Mouse (Mus musculus) lung, embryonic 15.5 days (tissue): ENCODE data around the gene Ninl. TPM values are rescaled to one million over a fixed set of nuclear protein-coding genes. Genes with fewer than 3 reads are reported as not detected.
"Not testable (repeated sequence)": the region's sequence is repeated elsewhere in the genome, so short reads cannot be mapped to it uniquely, and the experiment has no call there.

Experiments
- ATAC-seq: fragments of 200-750 bp; cut with Nextera tagmentation; 2 replicates; pipeline ENCODE4 v1.8.0; 2017; ENCODE audit warnings: moderate number of reproducible peaks, borderline replicate concordance; ENCODE audit not compliant: low FRiP score, low TSS enrichment; ENCODE audit errors: extremely low read depth
- H3K27ac ChIP-seq: fragments of 300-500 bp; sonication (generic); 2 replicates; pipeline ENCODE4 v1.5.1; 2015; ENCODE audit warnings: moderate library complexity, mild to moderate bottlenecking, inconsistent platforms
- H3K27me3 ChIP-seq: fragments of 300-500 bp; sonication (generic); 2 replicates; pipeline ENCODE4 v1.6.1; 2015; ENCODE audit warnings: inconsistent platforms
- H3K36me3 ChIP-seq: fragments of 300-500 bp; sonication (generic); 2 replicates; pipeline ENCODE4 v1.6.1; 2015; ENCODE audit warnings: inconsistent platforms
- H3K4me1 ChIP-seq: fragments of 300-500 bp; sonication (generic); 2 replicates; pipeline ENCODE4 v1.6.1; 2015; ENCODE audit warnings: inconsistent platforms
- H3K4me2 ChIP-seq: fragments of 300-500 bp; sonication (generic); 2 replicates; pipeline ENCODE4 v1.6.1; 2015; ENCODE audit warnings: inconsistent platforms, mild to moderate bottlenecking, moderate library complexity
- H3K4me3 ChIP-seq: fragments of 300-500 bp; sonication (generic); 2 replicates; pipeline ENCODE4 v1.5.1; 2015; ENCODE audit warnings: mild to moderate bottlenecking, inconsistent platforms
- H3K9ac ChIP-seq: fragments of 300-500 bp; sonication (generic); 2 replicates; pipeline ENCODE4 v1.6.1; 2015; ENCODE audit warnings: inconsistent platforms
- H3K9me3 ChIP-seq: fragments of 300-500 bp; sonication (generic); 2 replicates; pipeline ENCODE4 v1.6.1; 2016; ENCODE audit warnings: inconsistent platforms
- WGBS: fragments of 180-500 bp; shearing (Covaris S2); methylation state at CpG from one replicate; pipeline ENCODE4 v1.1.7; 2015; 5-methylcytosine and 5-hydroxymethylcytosine counted together
- polyA plus RNA-seq: library from polyadenylated mRNA; unstranded; fragments of >200 nt; fragmentation: Nextera tagmentation; extraction: Ambion mirVana; gene quantifications from 2 replicates; pipeline ENCODE4 v1.2.1, GENCODE M21; 2015

The Ninl gene
- polyA plus RNA-seq, 1 experiment from 2014 or later = 11.1 TPM

DNA sequence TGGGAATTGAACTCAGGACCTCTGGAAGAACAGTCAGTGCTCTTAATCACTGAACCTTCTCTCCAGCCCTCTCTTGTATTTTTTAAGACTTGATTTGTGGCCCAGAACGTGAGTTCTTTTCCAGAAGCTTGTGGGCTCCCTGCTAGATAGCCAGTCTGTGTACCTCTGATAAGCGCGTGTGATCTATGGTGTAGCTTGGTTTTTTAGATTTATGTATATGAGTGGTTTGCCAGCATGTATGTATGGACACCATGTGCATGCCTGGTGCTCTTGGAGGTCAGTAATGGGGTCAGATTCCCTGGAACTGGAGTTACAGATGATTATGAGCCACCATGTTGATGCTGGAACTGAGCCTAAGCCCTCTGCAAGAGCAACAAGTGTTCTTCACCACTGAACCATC lies 118.6 kb downstream of the Ninl start:
- WGBS = 95% methylated on average over 3 of the region's 3 CpGs
- no peak overlapping the region for H3K9ac ChIP-seq
- H3K4me2 ChIP-seq = no peak overlapping the region
- peaks cover 21% of the 10 kb centered on the region for H3K36me3 ChIP-seq
- no peaks in the 10 kb centered on the region for H3K27me3 ChIP-seq
- no peaks in the 10 kb centered on the region for H3K4me1 ChIP-seq
- H3K27ac ChIP-seq = no peak overlapping the region
- no peaks in the 10 kb centered on the region for H3K9me3 ChIP-seq
- no peak overlapping the region for H3K4me3 ChIP-seq
- no peak for ATAC-seq

DNA sequence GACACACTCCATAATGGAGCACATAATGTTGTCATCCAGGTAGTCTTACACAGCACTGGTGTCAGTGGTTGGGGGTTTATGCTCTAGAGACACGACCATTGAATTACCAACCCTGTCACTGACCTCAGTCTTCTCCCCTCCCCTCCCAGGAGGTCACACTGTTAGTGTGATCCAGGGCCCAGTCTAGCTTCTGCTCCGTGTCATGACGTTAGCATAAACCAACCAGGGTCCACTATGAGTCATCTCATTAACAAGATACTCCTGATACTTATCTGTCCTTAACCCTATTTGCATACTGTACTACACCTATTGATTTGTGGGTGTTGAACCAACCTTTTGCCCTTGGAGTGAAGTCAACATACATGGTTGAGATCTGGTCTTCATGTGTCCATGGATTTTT lies 120.5 kb downstream of the Ninl start:
- no peak for ATAC-seq
- H3K4me1 ChIP-seq = no peaks in the 10 kb centered on the region
- peaks cover 17% of the 10 kb centered on the region for H3K36me3 ChIP-seq
- H3K4me2 ChIP-seq = no peak overlapping the region
- 89% methylated on average over 3 of the region's 3 CpGs for WGBS
- H3K4me3 ChIP-seq = no peak overlapping the region
- no peaks in the 10 kb centered on the region for H3K27me3 ChIP-seq
- no peaks in the 10 kb centered on the region for H3K9me3 ChIP-seq
- H3K9ac ChIP-seq = no peak overlapping the region
- no peak overlapping the region for H3K27ac ChIP-seq

DNA sequence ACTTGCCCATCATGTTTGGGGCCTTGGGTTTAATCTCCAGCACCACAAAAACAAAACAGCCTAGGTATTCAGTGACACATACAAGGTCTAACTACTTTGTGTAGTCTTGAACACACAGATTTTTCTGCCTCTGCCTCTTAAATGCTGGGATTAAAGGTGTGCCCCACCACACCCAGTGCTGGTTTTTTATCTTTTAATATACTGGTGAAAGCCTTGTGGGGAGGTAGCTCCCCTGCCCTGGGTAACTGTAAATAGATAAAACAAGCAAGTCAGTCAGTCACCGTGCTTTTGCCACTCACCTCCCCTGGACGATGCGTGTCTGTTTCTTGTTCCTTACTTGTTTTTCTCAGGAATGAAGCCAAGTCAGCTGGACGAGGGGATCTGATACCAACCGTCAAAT lies 123.4 kb downstream of the Ninl start:
- H3K4me3 ChIP-seq = no peak overlapping the region
- H3K36me3 ChIP-seq = peaks cover 11% of the 10 kb centered on the region
- WGBS = 85% methylated on average over 5 of the region's 5 CpGs
- H3K9me3 ChIP-seq = no peaks in the 10 kb centered on the region
- H3K4me1 ChIP-seq = no peaks in the 10 kb centered on the region
- no peak overlapping the region for H3K4me2 ChIP-seq
- ATAC-seq = no peak
- no peak overlapping the region for H3K27ac ChIP-seq
- no peak overlapping the region for H3K9ac ChIP-seq
- H3K27me3 ChIP-seq = no peaks in the 10 kb centered on the region

DNA sequence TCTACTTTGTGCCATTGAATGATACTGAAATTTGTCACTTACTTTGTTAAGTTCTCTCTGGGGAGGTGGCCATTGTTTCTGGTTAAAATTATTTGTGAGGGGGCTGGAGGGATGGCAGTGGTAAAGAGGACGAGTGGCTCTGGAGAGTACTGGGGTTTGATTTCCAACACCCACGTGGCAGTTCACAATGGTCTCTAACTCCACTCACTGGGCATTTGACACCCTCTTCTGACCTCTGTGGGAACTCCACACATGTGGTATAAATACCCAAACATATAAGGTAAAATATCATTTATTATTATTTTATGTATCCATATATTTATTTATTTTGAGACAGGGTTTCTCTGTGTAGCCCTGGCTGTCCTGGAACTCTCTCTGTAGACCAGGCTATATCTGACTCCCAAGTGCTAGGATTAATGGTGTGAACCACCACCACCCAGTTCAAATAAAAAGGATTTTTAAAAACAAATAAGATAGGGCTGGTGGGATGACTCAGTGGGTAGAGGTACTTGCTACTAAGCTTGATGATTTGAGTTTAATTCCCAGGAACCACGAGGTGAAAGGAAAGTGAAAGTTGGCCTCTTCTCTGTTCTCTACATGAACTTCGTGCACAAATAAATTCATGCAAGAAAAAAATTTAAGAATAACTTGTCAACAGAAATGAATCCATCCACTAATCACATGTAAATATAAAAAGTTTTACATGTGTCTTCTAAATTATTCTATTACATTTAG lies 124.2 kb downstream of the Ninl start:
- H3K4me3 ChIP-seq = no peak overlapping the region
- 81% methylated on average over 4 of the region's 4 CpGs for WGBS
- no peaks in the 10 kb centered on the region for H3K27me3 ChIP-seq
- H3K4me2 ChIP-seq = no peak overlapping the region
- no peak overlapping the region for H3K9ac ChIP-seq
- peaks cover 11% of the 10 kb centered on the region for H3K36me3 ChIP-seq
- H3K27ac ChIP-seq = no peak overlapping the region
- ATAC-seq = no peak
- no peaks in the 10 kb centered on the region for H3K9me3 ChIP-seq
- H3K4me1 ChIP-seq = no peaks in the 10 kb centered on the region

DNA sequence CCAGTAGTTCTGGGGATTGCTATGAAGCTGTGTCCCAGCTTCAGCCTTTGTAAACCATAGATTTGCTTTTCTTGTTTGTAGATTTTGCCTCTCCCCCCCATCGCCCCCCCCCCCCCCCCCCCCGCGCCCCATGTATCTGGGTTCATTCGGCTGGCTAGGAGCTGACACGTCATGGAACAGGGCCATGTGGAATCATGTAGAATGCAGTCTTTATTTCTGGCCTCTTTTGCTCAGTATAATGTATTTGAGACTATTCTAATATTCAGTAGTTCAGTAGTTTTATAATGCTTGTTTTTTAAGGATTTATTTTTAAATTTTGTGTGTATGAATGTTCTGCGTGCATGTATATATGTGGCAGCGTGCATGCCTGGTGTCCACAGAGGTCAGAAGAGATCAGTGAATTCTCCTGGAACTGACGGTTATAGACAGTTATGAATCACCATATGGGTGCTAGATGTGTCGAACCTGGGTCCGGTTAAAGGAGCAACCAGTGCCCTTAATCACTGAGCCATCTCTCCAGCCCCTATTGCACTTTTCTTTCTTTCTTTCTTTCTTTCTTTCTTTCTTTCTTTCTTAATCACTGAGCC lies 128.8 kb downstream of the Ninl start:
- H3K9me3 ChIP-seq = no peaks in the 10 kb centered on the region
- H3K27ac ChIP-seq = no peak overlapping the region
- WGBS = 23% methylated on average over 10 of the region's 10 CpGs
- no peaks in the 10 kb centered on the region for H3K27me3 ChIP-seq
- H3K4me1 ChIP-seq = no peaks in the 10 kb centered on the region
- H3K4me3 ChIP-seq = peak overlapping the region; percentile 68
- peak overlapping the region; percentile 67 for H3K9ac ChIP-seq
- no peak for ATAC-seq
- peak overlapping the region; percentile 70 for H3K4me2 ChIP-seq
- H3K36me3 ChIP-seq = no peaks in the 10 kb centered on the region

DNA sequence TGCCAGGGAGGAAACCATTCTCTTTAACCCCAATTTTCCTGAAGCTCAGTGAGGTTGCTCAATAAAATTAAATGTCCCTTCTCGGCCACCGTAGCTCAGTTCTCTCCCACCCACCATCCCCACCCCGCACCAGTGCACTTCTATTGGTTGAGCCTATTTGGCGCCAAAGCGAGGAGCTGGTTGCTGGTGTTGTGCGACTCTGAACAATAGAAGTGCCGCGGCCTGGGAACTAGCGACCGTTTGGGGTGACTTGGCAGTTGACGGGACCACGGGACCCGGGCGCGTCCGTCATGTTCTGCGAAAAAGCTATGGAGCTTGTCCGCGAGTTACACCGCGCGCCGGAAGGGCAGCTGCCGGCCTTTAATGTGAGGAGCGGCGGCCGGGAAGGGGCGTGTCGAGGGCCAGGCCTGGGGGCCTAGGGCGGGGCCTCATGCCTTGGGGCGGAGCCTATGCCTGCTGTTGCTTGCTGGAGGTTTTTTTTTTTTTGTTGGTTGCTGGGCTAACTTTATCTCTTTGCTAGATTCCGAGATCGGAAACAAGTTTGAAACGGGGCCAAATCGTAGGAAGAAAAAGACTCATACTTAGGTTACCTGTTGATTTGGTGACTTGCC lies 129.6 kb downstream of the Ninl start:
- H3K27ac ChIP-seq = peak overlapping the region; percentile 93
- no peaks in the 10 kb centered on the region for H3K27me3 ChIP-seq
- peak; percentile 95 for ATAC-seq
- WGBS = under 1% methylated on average over 35 of the region's 35 CpGs
- no peaks in the 10 kb centered on the region for H3K36me3 ChIP-seq
- H3K4me3 ChIP-seq = peak overlapping the region; percentile 68
- H3K9me3 ChIP-seq = no peaks in the 10 kb centered on the region
- peak overlapping the region; percentile 67 for H3K9ac ChIP-seq
- no peaks in the 10 kb centered on the region for H3K4me1 ChIP-seq
- H3K4me2 ChIP-seq = peak overlapping the region; percentile 70

DNA sequence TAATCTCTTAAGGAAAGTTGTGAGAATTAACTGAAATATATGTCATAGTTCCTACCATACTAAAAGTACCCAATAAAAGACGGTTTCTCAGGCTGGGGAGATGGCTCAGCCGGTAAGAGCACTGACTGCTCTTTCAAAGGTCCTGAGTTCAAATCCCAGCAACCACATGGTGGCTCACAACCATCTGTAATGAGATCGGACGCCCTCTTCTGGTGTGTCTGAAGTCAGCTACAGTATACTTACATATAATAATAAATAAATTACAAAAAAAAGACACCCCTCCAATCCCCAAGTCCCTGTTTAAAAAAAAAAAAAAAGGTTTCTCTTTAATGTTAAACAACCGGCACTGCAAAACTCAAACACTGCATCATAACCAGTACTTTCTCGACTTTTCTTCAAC lies 130.3 kb downstream of the Ninl start:
- Histone ChIP-seq H3K4me3 (peak overlapping the region; percentile 68), H3K4me2 (peak overlapping the region; percentile 70)
- ATAC-seq, H3K4me1 ChIP-seq, H3K9me3 ChIP-seq, H3K27ac ChIP-seq, H3K9ac ChIP-seq, H3K36me3 ChIP-seq, H3K27me3 ChIP-seq: not testable (repeated sequence)
- 44% methylated on average over 6 of the region's 6 CpGs for WGBS

DNA sequence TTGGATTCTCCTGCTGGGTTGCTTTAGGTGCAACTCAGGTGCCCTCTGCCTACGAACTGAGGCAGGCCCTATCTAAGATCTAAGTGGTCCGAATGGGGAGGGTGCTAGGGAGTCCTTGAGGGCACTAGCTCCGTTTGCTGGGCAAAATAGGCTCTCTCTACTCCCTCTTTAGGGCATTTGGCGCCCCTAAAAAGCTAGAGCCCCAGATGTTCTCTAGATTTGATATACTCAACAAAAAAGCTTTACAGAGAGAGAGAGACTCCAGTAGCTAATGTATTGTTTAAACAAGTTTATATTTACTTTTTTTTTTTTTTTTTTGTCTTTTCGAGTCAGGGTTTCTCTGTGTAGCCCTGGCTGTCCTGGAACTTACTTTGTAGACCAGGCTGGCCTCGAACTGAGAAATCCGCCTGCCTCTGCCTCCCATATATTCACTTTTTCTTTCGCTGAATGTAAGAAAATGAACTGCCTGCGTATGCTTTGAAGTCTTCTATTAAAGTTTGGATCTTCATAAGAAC lies 134.2 kb downstream of the Ninl start, which contains the start of gene Gins1:
Gene Gins1, plus strand, starts transcription at position 465 of the 515 bp plus-strand sequence.
- no peaks in the 10 kb centered on the region for H3K9me3 ChIP-seq
- no peaks in the 10 kb centered on the region for H3K27me3 ChIP-seq
- no peaks in the 10 kb centered on the region for H3K36me3 ChIP-seq
- no peak for ATAC-seq
- H3K4me2 ChIP-seq = peak within 1 kb of the TSS; percentile 83
- peak within 1 kb of the TSS; percentile 84 for H3K27ac ChIP-seq
- H3K4me3 ChIP-seq = peak within 1 kb of the TSS; percentile 70
- WGBS = 35% methylated on average over 9 of the region's 9 CpGs
- H3K4me1 ChIP-seq = peaks cover 10% of the 10 kb centered on the region
- H3K9ac ChIP-seq = peak within 1 kb of the TSS; percentile 75

DNA sequence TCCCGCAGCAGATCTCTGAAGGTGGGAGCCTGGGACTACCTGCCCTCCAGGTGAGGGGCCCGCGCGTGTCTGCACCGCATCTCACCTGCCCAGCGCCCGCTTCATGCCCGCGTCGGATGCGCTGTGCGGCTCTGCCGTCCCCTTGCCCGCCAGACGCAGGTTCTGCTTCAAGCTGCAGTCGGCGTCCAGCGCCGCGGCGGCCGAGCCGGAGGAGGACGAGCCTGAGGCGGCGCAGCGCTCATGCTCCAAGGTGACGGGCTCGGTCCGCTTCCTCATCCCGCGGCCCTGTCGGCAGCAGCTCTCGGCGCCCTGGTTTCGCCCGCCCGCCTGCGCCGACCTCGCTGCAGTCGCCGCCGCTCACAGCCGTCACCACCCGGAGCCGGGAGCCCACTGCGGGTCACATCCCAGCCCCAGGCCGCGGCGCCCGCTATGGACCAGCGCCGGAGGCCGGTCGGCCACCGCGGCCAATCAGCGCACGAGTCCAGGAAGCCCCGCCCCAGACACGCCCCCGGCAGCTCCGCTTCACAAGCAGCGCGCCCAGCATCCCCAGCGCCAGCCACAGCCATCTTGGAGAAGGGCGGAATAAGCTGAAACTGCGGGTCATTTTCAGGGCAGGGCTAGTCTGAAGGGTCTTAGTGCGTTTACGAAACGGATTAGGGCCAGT lies 134.8 kb downstream of the Ninl start, which contains the start of gene Abhd12:
Gene Abhd12, minus strand, starts transcription at position 470 of the 664 bp plus-strand sequence.
- H3K9ac ChIP-seq = peak within 1 kb of the TSS; percentile 75
- no peaks in the 10 kb centered on the region for H3K27me3 ChIP-seq
- under 1% methylated on average over 60 of the region's 72 CpGs for WGBS
- peak within 1 kb of the TSS; percentile 70 for H3K4me3 ChIP-seq
- H3K4me2 ChIP-seq = peak within 1 kb of the TSS; percentile 83
- H3K4me1 ChIP-seq = peaks cover 10% of the 10 kb centered on the region
- no peaks in the 10 kb centered on the region for H3K36me3 ChIP-seq
- no peaks in the 10 kb centered on the region for H3K9me3 ChIP-seq
- H3K27ac ChIP-seq = peak within 1 kb of the TSS; percentile 84
- ATAC-seq = peak; percentile 99

DNA sequence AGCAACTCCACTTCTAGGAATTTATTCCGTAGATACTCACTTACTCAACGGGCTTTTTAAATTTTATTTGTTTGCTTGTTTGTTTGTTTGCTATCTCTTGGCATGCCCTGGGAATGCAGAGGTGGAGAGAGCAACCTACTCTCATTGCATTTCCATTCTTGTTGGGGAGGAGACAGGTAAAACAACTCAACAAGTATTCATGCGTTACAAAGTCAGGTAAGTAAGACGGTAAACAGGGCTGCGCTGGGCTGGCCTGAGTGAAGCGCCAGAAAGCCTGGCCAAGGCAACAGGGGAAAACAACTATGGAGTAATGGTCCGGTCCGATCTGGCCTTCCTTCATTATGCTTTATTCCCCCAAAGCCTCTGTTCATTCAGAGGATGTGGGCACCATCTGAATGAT lies 136.8 kb downstream of the Ninl start:
- H3K27me3 ChIP-seq = no peaks in the 10 kb centered on the region
- no peaks in the 10 kb centered on the region for H3K36me3 ChIP-seq
- no peak overlapping the region for H3K4me2 ChIP-seq
- H3K4me3 ChIP-seq = no peak overlapping the region
- no peak overlapping the region for H3K27ac ChIP-seq
- no peaks in the 10 kb centered on the region for H3K9me3 ChIP-seq
- WGBS = 81% methylated on average over 8 of the region's 8 CpGs
- ATAC-seq = no peak
- H3K4me1 ChIP-seq = peaks cover 10% of the 10 kb centered on the region
- H3K9ac ChIP-seq = no peak overlapping the region

DNA sequence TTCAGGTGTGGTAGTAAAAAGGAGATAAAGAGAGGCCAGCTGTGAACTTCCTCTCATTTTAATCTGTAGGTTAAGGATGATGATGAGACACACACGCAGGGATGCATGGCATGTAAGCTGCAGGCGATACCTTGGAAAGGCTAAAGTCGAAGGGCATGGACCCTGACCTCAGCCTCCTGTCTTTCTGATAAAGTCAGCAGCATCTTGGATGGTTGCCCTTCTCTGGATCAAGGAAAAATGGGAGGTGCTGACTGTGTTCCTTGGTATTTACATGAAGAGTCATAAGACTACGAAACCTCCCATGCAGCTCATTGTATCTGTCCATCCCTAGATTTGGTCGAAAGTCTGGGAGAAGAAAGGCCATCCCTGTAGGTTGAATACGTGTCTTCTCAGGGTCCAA lies 138.8 kb downstream of the Ninl start:
- peaks cover 10% of the 10 kb centered on the region for H3K4me1 ChIP-seq
- H3K9ac ChIP-seq = no peak overlapping the region
- H3K27ac ChIP-seq = no peak overlapping the region

More for the DNA sequence above, 138.8 kb downstream of the Ninl start:
- H3K36me3 ChIP-seq = no peaks in the 10 kb centered on the region
- H3K4me3 ChIP-seq = no peak overlapping the region
- WGBS = 85% methylated on average over 6 of the region's 6 CpGs
- no peaks in the 10 kb centered on the region for H3K27me3 ChIP-seq
- ATAC-seq = no peak
- H3K4me2 ChIP-seq = no peak overlapping the region
- no peaks in the 10 kb centered on the region for H3K9me3 ChIP-seq
